Mouse (Mus musculus) inflammation-experienced regulatory T-cells, adult 6 months (primary cell): Measurements from ENCODE around the gene Gm21870. TPM values are rescaled to one million over a fixed set of nuclear protein-coding genes. Genes with fewer than 3 reads are reported as not detected.
"Not testable (repeated sequence)": the region's sequence is repeated elsewhere in the genome, so short reads cannot be mapped to it uniquely, and the experiment has no call there.

Experiments used
- ATAC-seq: one replicate; pipeline ENCODE4 v1.8.0; 2017
- polyA plus RNA-seq, 3 experiments: library from polyadenylated mRNA; unstranded; fragments of 100-300 nt; shearing (Covaris generic); gene quantifications; one replicate each; pipeline ENCODE4 v1.2.1; 2017

Gene Gm21870
- polyA plus RNA-seq: not detected

DNA sequence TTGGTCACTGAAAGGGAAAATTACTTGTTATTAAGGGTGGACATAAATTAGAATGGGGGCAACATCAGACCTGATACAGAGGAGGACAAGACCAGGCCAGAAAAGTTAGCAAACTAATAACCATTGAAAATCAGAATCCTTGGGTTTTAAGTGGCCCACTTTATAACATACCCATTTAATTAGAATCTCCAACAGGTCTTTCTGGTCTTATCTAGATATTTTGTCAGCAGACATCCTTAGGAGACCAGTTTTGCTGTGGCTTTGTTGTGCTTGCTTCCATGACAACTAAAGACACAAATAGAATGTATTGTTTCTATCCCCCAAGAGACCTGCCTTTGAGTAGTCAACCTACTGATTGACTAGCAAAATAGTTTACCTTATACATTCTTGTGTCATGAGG is at the start of gene Gm21870:
Gm21870 (minus strand) TSS at position 101 of the 400 bp plus-strand sequence.
- ATAC-seq: not testable (repeated sequence)

DNA sequence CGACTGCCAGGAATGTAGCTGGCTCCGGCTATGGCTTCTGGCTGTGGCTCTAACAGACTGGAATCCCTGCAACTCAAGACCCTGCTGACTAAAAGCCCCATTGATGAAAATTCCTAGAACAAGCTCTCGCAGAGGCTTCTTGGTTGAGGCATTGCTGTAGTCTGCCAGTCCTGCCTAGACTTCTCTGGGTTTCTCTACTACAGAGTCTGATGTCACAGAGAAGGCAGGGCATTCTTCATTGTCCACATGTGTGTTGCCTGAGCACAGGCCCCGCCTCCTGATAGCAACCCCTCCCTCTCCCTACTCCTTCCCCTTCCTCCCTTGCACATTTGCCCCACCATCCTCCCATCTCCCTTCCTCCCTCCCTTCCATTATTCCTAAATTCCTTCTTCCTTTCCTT is 30.2 kb downstream of the Gm21870 start, which contains the start of gene Btbd35f6:
Btbd35f6 (minus strand) TSS at position 101 of the 400 bp plus-strand sequence.
- not testable (repeated sequence) for ATAC-seq

Other genes with a start within 250 kb of the Gm21870 start
- not detected for gene Btbd35f6, start 30.3 kb downstream of the Gm21870 start, polyA plus RNA-seq
- gene Btbd35f9, start 174.7 kb upstream of the Gm21870 start, polyA plus RNA-seq: not detected